Mouse (Mus musculus) embryonic facial prominence, embryonic 12.5 days (tissue): ENCODE measurements at regions not wholly inside any gene's neighbourhood (a gene's known extent, or its start where the extent isn't known, plus 50 kb on each side); places are given as distances from the start of the nearest gene placed in this dataset.

ENCODE experiments used
- ATAC-seq: fragments of 200-750 bp; cut with Nextera tagmentation; 2 replicates; pipeline ENCODE4 v1.8.0; 2017; ENCODE audit not compliant: insufficient number of reproducible peaks, insufficient read depth, low FRiP score, low TSS enrichment
- H3K27ac ChIP-seq: fragments of 300-500 bp; sonication (generic); 2 replicates; pipeline ENCODE4 v1.5.1; 2016; ENCODE audit warnings: mild to moderate bottlenecking
- H3K27me3 ChIP-seq: fragments of 300-500 bp; sonication (generic); 2 replicates; pipeline ENCODE4 v1.6.1; 2016; ENCODE audit warnings: mild to moderate bottlenecking, moderate library complexity
- H3K36me3 ChIP-seq: fragments of 300-500 bp; sonication (generic); 2 replicates; pipeline ENCODE4 v1.6.1; 2016; ENCODE audit warnings: mild to moderate bottlenecking
- H3K4me1 ChIP-seq: fragments of 300-500 bp; sonication (generic); 2 replicates; pipeline ENCODE4 v1.6.1; 2016
- H3K4me2 ChIP-seq: fragments of 300-500 bp; sonication (generic); replicated peaks from 2 replicates; pipeline ENCODE4 v1.6.1; 2016; ENCODE audit warnings: mild to moderate bottlenecking, moderate library complexity
- H3K4me3 ChIP-seq: fragments of 300-500 bp; sonication (generic); 2 replicates; pipeline ENCODE4 v1.5.1; 2016; ENCODE audit warnings: mild to moderate bottlenecking
- H3K9ac ChIP-seq: fragments of 300-500 bp; sonication (generic); 2 replicates; pipeline ENCODE4 v1.6.1; 2016; ENCODE audit warnings: mild to moderate bottlenecking, moderate library complexity
- H3K9me3 ChIP-seq: fragments of 300-500 bp; sonication (generic); 2 replicates; pipeline ENCODE4 v1.6.1; 2016; ENCODE audit warnings: mild to moderate bottlenecking, moderate library complexity
- WGBS: fragments of 180-500 bp; shearing (Covaris S2); methylation state at CpG from one replicate; pipeline ENCODE4 v1.1.7; 2016; 5-methylcytosine and 5-hydroxymethylcytosine counted together

- no peaks in the 10 kb centered on the region for H3K36me3 ChIP-seq
- H3K4me2 ChIP-seq: no peak overlapping the region
- no peak overlapping the region for H3K9ac ChIP-seq
- no peaks in the 10 kb centered on the region for H3K9me3 ChIP-seq
- H3K4me3 ChIP-seq: no peak overlapping the region
- H3K27ac ChIP-seq: no peak overlapping the region
- no peak for ATAC-seq
- 76% methylated on average over 3 of the region's 3 CpGs for WGBS
- H3K27me3 ChIP-seq: no peaks in the 10 kb centered on the region
- H3K4me1 ChIP-seq: no peaks in the 10 kb centered on the region
Observed at GRCm38 (mm10) chr10:99829974-99830373, 70.5 kb upstream of the Csl start.

- Histone ChIP-seq H3K27ac (no peak overlapping the region), H3K27me3 (no peaks in the 10 kb centered on the region), H3K4me2 (no peak overlapping the region), H3K9me3 (no peaks in the 10 kb centered on the region), H3K4me1 (no peaks in the 10 kb centered on the region), H3K36me3 (no peaks in the 10 kb centered on the region), H3K9ac (no peak overlapping the region), H3K4me3 (no peak overlapping the region)
- no peak for ATAC-seq
- 81% methylated on average over 4 of the region's 4 CpGs for WGBS
Observed at GRCm38 (mm10) chr10:99827476-99827875, 68.0 kb upstream of the Csl start.

- Histone ChIP-seq H3K9me3 (no peaks in the 10 kb centered on the region), H3K4me1 (no peaks in the 10 kb centered on the region), H3K4me2 (no peak overlapping the region), H3K27me3 (no peaks in the 10 kb centered on the region), H3K36me3 (no peaks in the 10 kb centered on the region), H3K9ac (no peak overlapping the region), H3K27ac (no peak overlapping the region), H3K4me3 (no peak overlapping the region)
- ATAC-seq: no peak
- 75% methylated on average over 4 of the region's 4 CpGs for WGBS
Observed at GRCm38 (mm10) chr10:99825881-99826280, 66.4 kb upstream of the Csl start.

GRCm38 (mm10) chr10:99812069-99812650 lies 52.7 kb upstream of the Csl start:
- no peaks in the 10 kb centered on the region for H3K27me3 ChIP-seq
- H3K4me1 ChIP-seq: no peaks in the 10 kb centered on the region
- ATAC-seq: no peak
- H3K36me3 ChIP-seq: no peaks in the 10 kb centered on the region
- H3K4me3 ChIP-seq: no peak overlapping the region
- H3K27ac ChIP-seq: no peak overlapping the region
- 82% methylated on average over 7 of the region's 7 CpGs for WGBS
- H3K9me3 ChIP-seq: no peaks in the 10 kb centered on the region
- no peak overlapping the region for H3K4me2 ChIP-seq
- H3K9ac ChIP-seq: no peak overlapping the region

GRCm38 (mm10) chr10:99811430-99811829 lies 52.0 kb upstream of the Csl start:
- no peaks in the 10 kb centered on the region for H3K4me1 ChIP-seq
- H3K4me2 ChIP-seq: no peak overlapping the region
- H3K9ac ChIP-seq: no peak overlapping the region
- 85% methylated on average over 1 of the region's 1 CpGs for WGBS
- no peak overlapping the region for H3K27ac ChIP-seq
- no peak for ATAC-seq
- no peaks in the 10 kb centered on the region for H3K36me3 ChIP-seq
- no peaks in the 10 kb centered on the region for H3K27me3 ChIP-seq
- H3K4me3 ChIP-seq: no peak overlapping the region
- H3K9me3 ChIP-seq: no peaks in the 10 kb centered on the region
